Mouse (Mus musculus): ENCODE results near the gene Pkp3. TPM values are rescaled to one million over a fixed set of nuclear protein-coding genes. Genes with fewer than 3 reads are reported as not detected.

Gene Pkp3
- polyA plus RNA-seq, 2 experiments, result 38.8 to 65.9 TPM

DNA sequence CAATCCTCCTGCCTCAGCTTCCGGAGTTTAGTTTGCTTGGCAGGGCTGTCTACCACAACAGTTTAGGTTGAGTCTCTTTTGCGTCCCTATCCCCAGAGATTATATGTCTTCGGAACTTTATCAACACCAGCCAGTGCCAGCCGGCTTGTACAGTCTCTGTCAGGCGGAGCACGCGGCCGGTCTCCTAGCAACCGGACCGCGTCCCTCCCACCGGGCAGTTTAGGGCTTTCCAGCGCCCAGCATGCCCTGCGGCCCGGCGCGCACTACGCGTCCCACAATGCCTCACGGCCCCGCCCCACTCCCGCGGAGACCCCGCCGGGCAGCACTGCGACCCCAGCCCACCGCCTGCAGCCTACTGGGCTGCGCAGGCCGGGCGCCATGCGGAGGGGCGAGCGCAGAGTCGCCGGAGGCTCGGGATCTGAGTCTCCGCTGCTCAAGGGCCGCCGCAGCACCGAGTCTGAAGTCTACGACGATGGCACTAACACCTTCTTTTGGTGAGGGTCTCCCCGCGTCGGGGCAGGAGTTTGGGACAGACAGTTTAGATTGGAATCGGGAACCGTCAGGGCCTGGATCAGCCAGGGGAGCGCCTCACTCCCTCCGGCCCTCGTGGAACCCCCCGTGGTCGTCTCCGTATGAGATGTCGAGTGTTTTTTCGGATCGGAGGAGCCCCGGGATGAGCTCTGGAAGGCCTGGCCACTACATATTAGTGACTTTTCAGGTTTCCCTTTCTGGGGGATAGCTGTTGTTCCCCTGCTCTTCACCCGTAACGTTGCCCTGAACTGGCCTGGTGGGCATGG, 53.2 kb downstream of the Pkp3 start:
- Histone ChIP-seq H3K36me3 (ENCODE audit: control insufficient read depth, insufficient read depth, low read length) (peaks cover 11% of the 10 kb centered on the region), H3K9ac (ENCODE audit: low read depth, low read length, severe bottlenecking) (peak overlapping the region; percentile 86), H3K4me3 (replicated peaks; ENCODE audit: low read length) (peak overlapping the region; percentile 95), H3K4me2 (replicated peaks; ENCODE audit: low read depth, low read length, severe bottlenecking) (peak overlapping the region; percentile 85), H3K27me3 (ENCODE audit: control insufficient read depth, insufficient read depth, low read length) (no peaks in the 10 kb centered on the region), H3K9me3 (ENCODE audit: control insufficient read depth, low read length) (no peaks in the 10 kb centered on the region), H3K4me1 (ENCODE audit: control insufficient read depth, insufficient read depth, low read length) (peaks cover 14% of the 10 kb centered on the region), H3K27ac (replicated peaks; ENCODE audit: low read depth, low read length) (no peak overlapping the region)
- DNase-seq (ENCODE audit: low spot score) (peak; percentile 93), ATAC-seq (ENCODE audit: low FRiP score, low read depth) (peak; percentile 98)
- under 1% methylated on average over 54 of the region's 59 CpGs for WGBS
- TF ChIP-seq POLR2A (IDR thresholded peaks at IDR 0.05; ENCODE audit: borderline replicate concordance, extremely low read depth, insufficient read depth, insufficient read length), result peak; percentile 83; the same call in 1 of the 2 replicates

DNA sequence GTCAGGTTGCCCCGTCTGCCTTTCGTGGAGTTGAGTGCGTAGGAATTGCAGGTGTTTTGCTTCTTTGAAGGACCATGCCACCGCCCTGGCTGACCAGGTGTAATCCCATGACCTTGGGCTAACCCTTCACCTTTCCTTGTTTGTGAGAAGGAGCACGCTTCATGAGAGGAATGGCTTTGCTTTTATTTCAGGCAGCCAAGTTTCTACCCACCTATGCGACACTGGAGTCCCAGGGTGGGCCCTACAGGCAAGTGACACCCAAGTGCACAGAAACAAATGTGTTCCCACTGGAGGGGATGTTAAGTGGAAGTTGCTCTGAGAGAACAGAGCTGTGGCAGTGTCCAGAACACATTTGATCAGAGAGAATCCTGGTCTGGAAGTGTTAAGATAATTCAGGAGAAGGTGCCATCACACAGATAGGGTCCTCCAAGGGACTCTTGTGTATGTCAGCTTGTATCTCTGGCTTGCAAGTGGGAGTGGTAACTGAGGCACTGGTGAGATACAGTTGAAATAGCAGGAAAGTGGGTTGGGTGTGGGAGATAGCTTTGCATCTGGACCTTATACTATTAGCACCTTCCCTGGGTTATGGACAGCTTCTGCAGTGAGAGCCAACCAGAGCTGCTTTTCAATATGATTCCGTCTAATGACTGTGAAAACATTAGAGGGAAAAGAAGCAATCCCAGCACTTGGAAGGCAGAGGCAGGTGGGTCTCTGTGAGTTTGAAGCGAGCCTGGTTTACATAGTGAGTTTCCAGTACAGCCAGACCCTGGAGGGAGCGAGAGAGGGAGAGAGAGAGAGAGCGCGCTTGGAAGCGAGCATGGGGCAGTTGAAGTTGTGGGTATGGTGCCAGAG, 54.1 kb downstream of the Pkp3 start:
- no peak for DNase-seq (ENCODE audit: low spot score)
- no peak for TF ChIP-seq POLR2A (IDR thresholded peaks at IDR 0.05; ENCODE audit: borderline replicate concordance, extremely low read depth, insufficient read depth, insufficient read length)
- H3K36me3 ChIP-seq (ENCODE audit: control insufficient read depth, insufficient read depth, low read length), result peaks cover 20% of the 10 kb centered on the region
- H3K4me1 ChIP-seq (ENCODE audit: control insufficient read depth, insufficient read depth, low read length), result peaks cover 14% of the 10 kb centered on the region
- ATAC-seq (ENCODE audit: low FRiP score, low read depth), result no peak
- H3K27ac ChIP-seq (replicated peaks; ENCODE audit: low read depth, low read length), result no peak overlapping the region
- H3K4me2 ChIP-seq (replicated peaks; ENCODE audit: low read depth, low read length, severe bottlenecking), result peak overlapping the region; percentile 85
- peak overlapping the region; percentile 86 for H3K9ac ChIP-seq (ENCODE audit: low read depth, low read length, severe bottlenecking)
- WGBS, result 55% methylated on average over 12 of the region's 12 CpGs
- H3K27me3 ChIP-seq (ENCODE audit: control insufficient read depth, insufficient read depth, low read length), result no peaks in the 10 kb centered on the region
- peak overlapping the region; percentile 95 for H3K4me3 ChIP-seq (replicated peaks; ENCODE audit: low read length)
- H3K9me3 ChIP-seq (ENCODE audit: control insufficient read depth, low read length), result no peaks in the 10 kb centered on the region

Other genes with a start within 250 kb of the Pkp3 start
Only the 30 nearest of the 34 such genes appear.
- 0.04 TPM in 2 replicates for gene Odf3, start 230.4 kb upstream of the Pkp3 start, polyA plus RNA-seq (2012; rRNA removed)
- gene Odf3, start 230.4 kb upstream of the Pkp3 start, polyA plus RNA-seq (2014; fragmentation: Nextera tagmentation; extraction: Ambion mirVana), result not detected in 2 replicates
- 0.12 TPM in 1 of 2 replicates, not detected in the other for gene Gm45785, start 221.9 kb upstream of the Pkp3 start, polyA plus RNA-seq (2012; rRNA removed)
- not detected in 2 replicates for gene Gm45785, start 221.9 kb upstream of the Pkp3 start, polyA plus RNA-seq (2014; fragmentation: Nextera tagmentation; extraction: Ambion mirVana)
- gene Ric8a, start 221.3 kb upstream of the Pkp3 start, polyA plus RNA-seq (2012; rRNA removed), result 70.3 and 82.0 TPM in 2 replicates
- gene Ric8a, start 221.3 kb upstream of the Pkp3 start, polyA plus RNA-seq (2014; fragmentation: Nextera tagmentation; extraction: Ambion mirVana), result 74.0 and 78.9 TPM in 2 replicates
- 45.0 and 48.2 TPM in 2 replicates for gene Bet1l, start 220.6 kb upstream of the Pkp3 start, polyA plus RNA-seq (2012; rRNA removed)
- 75.1 and 92.8 TPM in 2 replicates for gene Bet1l, start 220.6 kb upstream of the Pkp3 start, polyA plus RNA-seq (2014; fragmentation: Nextera tagmentation; extraction: Ambion mirVana)
- 98.9 and 113 TPM in 2 replicates for gene Psmd13, start 196.2 kb upstream of the Pkp3 start, polyA plus RNA-seq (2012; rRNA removed)
- gene Psmd13, start 196.2 kb upstream of the Pkp3 start, polyA plus RNA-seq (2014; fragmentation: Nextera tagmentation; extraction: Ambion mirVana), result 133 TPM in 2 replicates
- 28.3 and 33.1 TPM in 2 replicates for gene Sirt3, start 195.9 kb upstream of the Pkp3 start, polyA plus RNA-seq (2012; rRNA removed)
- 20.1 and 22.3 TPM in 2 replicates for gene Sirt3, start 195.9 kb upstream of the Pkp3 start, polyA plus RNA-seq (2014; fragmentation: Nextera tagmentation; extraction: Ambion mirVana)
- gene Cox8b, start 177.8 kb upstream of the Pkp3 start, polyA plus RNA-seq (2012; rRNA removed), result 14.2 and 14.5 TPM in 2 replicates
- gene Cox8b, start 177.8 kb upstream of the Pkp3 start, polyA plus RNA-seq (2014; fragmentation: Nextera tagmentation; extraction: Ambion mirVana), result 17.2 and 32.5 TPM in 2 replicates
- 0.05 TPM in 2 replicates for gene Nlrp6, start 157.3 kb upstream of the Pkp3 start, polyA plus RNA-seq (2012; rRNA removed)
- 0.08 TPM in 1 of 2 replicates, not detected in the other for gene Nlrp6, start 157.3 kb upstream of the Pkp3 start, polyA plus RNA-seq (2014; fragmentation: Nextera tagmentation; extraction: Ambion mirVana)
- 52.8 and 68.8 TPM in 2 replicates for gene Pgghg, start 136.8 kb upstream of the Pkp3 start, polyA plus RNA-seq (2012; rRNA removed)
- 26.7 and 31.3 TPM in 2 replicates for gene Pgghg, start 136.8 kb upstream of the Pkp3 start, polyA plus RNA-seq (2014; fragmentation: Nextera tagmentation; extraction: Ambion mirVana)
- gene Ifitm5, start 127.9 kb upstream of the Pkp3 start, polyA plus RNA-seq (2012; rRNA removed), result 30.9 and 34.4 TPM in 2 replicates
- 32.3 and 44.3 TPM in 2 replicates for gene Ifitm5, start 127.9 kb upstream of the Pkp3 start, polyA plus RNA-seq (2014; fragmentation: Nextera tagmentation; extraction: Ambion mirVana)
- not detected in 2 replicates for gene Gm45717, start 122.3 kb upstream of the Pkp3 start, polyA plus RNA-seq (2012; rRNA removed)
- not detected in 2 replicates for gene Gm45717, start 122.3 kb upstream of the Pkp3 start, polyA plus RNA-seq (2014; fragmentation: Nextera tagmentation; extraction: Ambion mirVana)
- 1,234 and 1,466 TPM in 2 replicates for gene Ifitm2, start 122.2 kb upstream of the Pkp3 start, polyA plus RNA-seq (2012; rRNA removed)
- 1,822 and 1,827 TPM in 2 replicates for gene Ifitm2, start 122.2 kb upstream of the Pkp3 start, polyA plus RNA-seq (2014; fragmentation: Nextera tagmentation; extraction: Ambion mirVana)
- 68.1 and 115 TPM in 2 replicates for gene Ifitm1, start 111.0 kb upstream of the Pkp3 start, polyA plus RNA-seq (2012; rRNA removed)
- 55.4 and 66.7 TPM in 2 replicates for gene Ifitm1, start 111.0 kb upstream of the Pkp3 start, polyA plus RNA-seq (2014; fragmentation: Nextera tagmentation; extraction: Ambion mirVana)
- gene Ifitm3, start 67.4 kb upstream of the Pkp3 start, polyA plus RNA-seq (2012; rRNA removed), result 85.6 and 91.3 TPM in 2 replicates
- 184 and 201 TPM in 2 replicates for gene Ifitm3, start 67.4 kb upstream of the Pkp3 start, polyA plus RNA-seq (2014; fragmentation: Nextera tagmentation; extraction: Ambion mirVana)
- gene Ifitm6, start 60.3 kb upstream of the Pkp3 start, polyA plus RNA-seq (2012; rRNA removed), result 1.3 and 1.8 TPM in 2 replicates
- 1.2 and 1.7 TPM in 2 replicates for gene Ifitm6, start 60.3 kb upstream of the Pkp3 start, polyA plus RNA-seq (2014; fragmentation: Nextera tagmentation; extraction: Ambion mirVana)
- gene Gm17387, start 49.1 kb upstream of the Pkp3 start, polyA plus RNA-seq (2012; rRNA removed), result not detected in 2 replicates
- not detected in 2 replicates for gene Gm17387, start 49.1 kb upstream of the Pkp3 start, polyA plus RNA-seq (2014; fragmentation: Nextera tagmentation; extraction: Ambion mirVana)
- 46.5 and 53.7 TPM in 2 replicates for gene B4galnt4, start 17.1 kb upstream of the Pkp3 start, polyA plus RNA-seq (2012; rRNA removed)
- gene B4galnt4, start 17.1 kb upstream of the Pkp3 start, polyA plus RNA-seq (2014; fragmentation: Nextera tagmentation; extraction: Ambion mirVana), result 12.3 and 17.1 TPM in 2 replicates
- gene Sigirr, start 22.4 kb downstream of the Pkp3 start, polyA plus RNA-seq (2012; rRNA removed), result 2.5 and 3.1 TPM in 2 replicates
- 2.7 and 4.0 TPM in 2 replicates for gene Sigirr, start 22.4 kb downstream of the Pkp3 start, polyA plus RNA-seq (2014; fragmentation: Nextera tagmentation; extraction: Ambion mirVana)
- gene Ano9, start 39.6 kb downstream of the Pkp3 start, polyA plus RNA-seq (2012; rRNA removed), result 6.3 and 8.0 TPM in 2 replicates
- 3.6 and 4.3 TPM in 2 replicates for gene Ano9, start 39.6 kb downstream of the Pkp3 start, polyA plus RNA-seq (2014; fragmentation: Nextera tagmentation; extraction: Ambion mirVana)
- 49.2 and 61.0 TPM in 2 replicates for gene Ptdss2, start 44.2 kb downstream of the Pkp3 start, polyA plus RNA-seq (2012; rRNA removed)
- gene Ptdss2, start 44.2 kb downstream of the Pkp3 start, polyA plus RNA-seq (2014; fragmentation: Nextera tagmentation; extraction: Ambion mirVana), result 67.8 and 68.6 TPM in 2 replicates
- 92.3 and 105 TPM in 2 replicates for gene Rnh1, start 94.6 kb downstream of the Pkp3 start, polyA plus RNA-seq (2012; rRNA removed)
- 190 and 216 TPM in 2 replicates for gene Rnh1, start 94.6 kb downstream of the Pkp3 start, polyA plus RNA-seq (2014; fragmentation: Nextera tagmentation; extraction: Ambion mirVana)
- 111 and 112 TPM in 2 replicates for gene Hras, start 115.8 kb downstream of the Pkp3 start, polyA plus RNA-seq (2012; rRNA removed)
- 136 and 143 TPM in 2 replicates for gene Hras, start 115.8 kb downstream of the Pkp3 start, polyA plus RNA-seq (2014; fragmentation: Nextera tagmentation; extraction: Ambion mirVana)
- 14.8 and 17.8 TPM in 2 replicates for gene Lrrc56, start 115.9 kb downstream of the Pkp3 start, polyA plus RNA-seq (2012; rRNA removed)
- 5.8 and 8.3 TPM in 2 replicates for gene Lrrc56, start 115.9 kb downstream of the Pkp3 start, polyA plus RNA-seq (2014; fragmentation: Nextera tagmentation; extraction: Ambion mirVana)
- gene Lmntd2, start 135.9 kb downstream of the Pkp3 start, polyA plus RNA-seq (2012; rRNA removed), result 6.6 and 6.9 TPM in 2 replicates
- gene Lmntd2, start 135.9 kb downstream of the Pkp3 start, polyA plus RNA-seq (2014; fragmentation: Nextera tagmentation; extraction: Ambion mirVana), result 0.95 and 1.7 TPM in 2 replicates
- gene Rassf7, start 137.6 kb downstream of the Pkp3 start, polyA plus RNA-seq (2012; rRNA removed), result 40.0 and 44.8 TPM in 2 replicates
- 30.9 and 31.7 TPM in 2 replicates for gene Rassf7, start 137.6 kb downstream of the Pkp3 start, polyA plus RNA-seq (2014; fragmentation: Nextera tagmentation; extraction: Ambion mirVana)
- 37.6 and 42.6 TPM in 2 replicates for gene Phrf1, start 150.6 kb downstream of the Pkp3 start, polyA plus RNA-seq (2012; rRNA removed)
- 65.9 and 72.7 TPM in 2 replicates for gene Phrf1, start 150.6 kb downstream of the Pkp3 start, polyA plus RNA-seq (2014; fragmentation: Nextera tagmentation; extraction: Ambion mirVana)
- 3.2 and 4.6 TPM in 2 replicates for gene Irf7, start 188.3 kb downstream of the Pkp3 start, polyA plus RNA-seq (2012; rRNA removed)
- 2.1 TPM in 2 replicates for gene Irf7, start 188.3 kb downstream of the Pkp3 start, polyA plus RNA-seq (2014; fragmentation: Nextera tagmentation; extraction: Ambion mirVana)
- gene Cdhr5, start 198.6 kb downstream of the Pkp3 start, polyA plus RNA-seq (2012; rRNA removed), result 0.29 and 0.35 TPM in 2 replicates
- gene Cdhr5, start 198.6 kb downstream of the Pkp3 start, polyA plus RNA-seq (2014; fragmentation: Nextera tagmentation; extraction: Ambion mirVana), result 0.18 and 0.43 TPM in 2 replicates
- gene Sct, start 200.9 kb downstream of the Pkp3 start, polyA plus RNA-seq (2012; rRNA removed), result 17.5 and 17.6 TPM in 2 replicates
- 14.2 and 17.3 TPM in 2 replicates for gene Sct, start 200.9 kb downstream of the Pkp3 start, polyA plus RNA-seq (2014; fragmentation: Nextera tagmentation; extraction: Ambion mirVana)
- 3.1 and 4.0 TPM in 2 replicates for gene Drd4, start 213.8 kb downstream of the Pkp3 start, polyA plus RNA-seq (2012; rRNA removed)
- 1.5 and 2.0 TPM in 2 replicates for gene Drd4, start 213.8 kb downstream of the Pkp3 start, polyA plus RNA-seq (2014; fragmentation: Nextera tagmentation; extraction: Ambion mirVana)

Data from limb, embryonic 14.5 days (tissue).